Mouse (Mus musculus): ENCODE measurements around the gene Mrps18a.

DNA sequence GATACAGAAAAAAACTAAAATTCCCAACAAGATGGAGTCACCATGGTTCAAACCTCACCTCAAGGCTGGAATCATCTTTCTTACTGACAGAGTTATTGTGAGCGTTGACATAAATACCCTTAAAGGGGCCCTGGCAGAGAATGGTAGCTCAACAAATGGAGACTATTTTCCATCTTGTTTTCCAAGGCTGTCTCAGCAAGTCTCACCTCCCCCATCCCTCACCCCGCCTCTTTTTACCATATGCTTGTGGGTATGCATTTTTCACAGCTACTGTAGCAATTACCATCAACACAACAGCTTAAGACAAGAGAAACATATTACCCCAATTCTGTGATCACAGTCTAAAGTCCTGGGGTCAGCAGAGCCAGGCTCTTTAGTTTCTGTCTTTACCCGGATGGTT, 27.4 kb upstream of the Mrps18a start:
- no peak for TF ChIP-seq CTCF (IDR thresholded peaks at IDR 0.05; ENCODE audit: borderline replicate concordance, extremely low read depth, insufficient read depth, insufficient read length)
- no peak for TF ChIP-seq POLR2A (IDR thresholded peaks at IDR 0.05; ENCODE audit: borderline replicate concordance, extremely low read depth, insufficient read depth, insufficient read length, poor library complexity, severe bottlenecking)
